Mouse (Mus musculus): ENCODE data around the gene Kif1b. TPM values are rescaled to one million over a fixed set of nuclear protein-coding genes. Genes with fewer than 3 reads are reported as not detected.
"Not testable (repeated sequence)": the region's sequence is repeated elsewhere in the genome, so short reads cannot be mapped to it uniquely, and the experiment has no call there.

Kif1b gene
- total and polyA plus RNA-seq, 2 experiments from 2014 or later = 213 to 322 TPM

GRCm38 (mm10) chr4:149172666-149173065, 134.8 kb downstream of the Kif1b start:
- H3K9me3 ChIP-seq (ENCODE audit: low read length) = no peaks in the 10 kb centered on the region
- H3K4me3 ChIP-seq (ENCODE audit: low read length) = no peak overlapping the region
- 44% methylated on average over 2 of the region's 2 CpGs for WGBS
- ATAC-seq (no peak), DNase-seq (ENCODE audit: low spot score) (peak; percentile 49)
- no peak for TF ChIP-seq CTCF (IDR thresholded peaks at IDR 0.05; ENCODE audit: low read depth)
- H3K27ac ChIP-seq = peak overlapping the region; percentile 65
- H3K27me3 ChIP-seq (ENCODE audit: insufficient read depth, low read length) = no peaks in the 10 kb centered on the region
- H3K4me2 ChIP-seq (ENCODE audit: low read depth, low read length) = no peak overlapping the region
- H3K4me1 ChIP-seq (ENCODE audit: insufficient read depth, low read length) = 0 out of 2 replicates have a peak, but pooled peaks cover 3% of the 10 kb centered on the region
- no peak overlapping the region for H3K9ac ChIP-seq (replicated peaks; ENCODE audit: low read length)
- H3K36me3 ChIP-seq (ENCODE audit: insufficient read depth, low read length) = peaks cover 4% of the 10 kb centered on the region; the same call in 1 of the 2 replicates

GRCm38 (mm10) chr4:149172083-149172482, 135.4 kb downstream of the Kif1b start:
- Histone ChIP-seq H3K4me3 (ENCODE audit: low read length) (no peak overlapping the region), H3K9me3 (ENCODE audit: low read length) (no peaks in the 10 kb centered on the region), H3K4me2 (ENCODE audit: low read depth, low read length) (no peak overlapping the region), H3K9ac (replicated peaks; ENCODE audit: low read length) (no peak overlapping the region), H3K4me1 (ENCODE audit: insufficient read depth, low read length) (0 out of 2 replicates have a peak, but pooled peaks cover 3% of the 10 kb centered on the region), H3K36me3 (ENCODE audit: insufficient read depth, low read length) (peaks cover 4% of the 10 kb centered on the region; the same call in 1 of the 2 replicates), H3K27me3 (ENCODE audit: insufficient read depth, low read length) (no peaks in the 10 kb centered on the region), H3K27ac (peak overlapping the region; percentile 65)
- no peak for ATAC-seq
- WGBS = 94% methylated on average over 5 of the region's 5 CpGs
- DNase-seq (ENCODE audit: low spot score) = no peak
- TF ChIP-seq CTCF (IDR thresholded peaks at IDR 0.05; ENCODE audit: low read depth) = no peak

- ATAC-seq (no peak), DNase-seq (ENCODE audit: low spot score) (no peak)
- Histone ChIP-seq H3K27me3 (ENCODE audit: insufficient read depth, low read length) (no peaks in the 10 kb centered on the region), H3K36me3 (ENCODE audit: insufficient read depth, low read length) (peaks cover 2% of the 10 kb centered on the region; the same call in 1 of the 2 replicates), H3K4me3 (ENCODE audit: low read length) (no peak overlapping the region), H3K9me3 (ENCODE audit: low read length) (no peaks in the 10 kb centered on the region), H3K4me2 (ENCODE audit: low read depth, low read length) (no peak overlapping the region), H3K4me1 (ENCODE audit: insufficient read depth, low read length) (0 out of 2 replicates have a peak, but pooled peaks cover 3% of the 10 kb centered on the region), H3K9ac (replicated peaks; ENCODE audit: low read length) (no peak overlapping the region), H3K27ac (no peak overlapping the region)
- no peak for TF ChIP-seq CTCF (IDR thresholded peaks at IDR 0.05; ENCODE audit: low read depth)
- 72% methylated on average over 5 of the region's 5 CpGs for WGBS
Measured at GRCm38 (mm10) chr4:149171581-149171981, 135.9 kb downstream of the Kif1b start.

GRCm38 (mm10) chr4:149170394-149170931, 137.0 kb downstream of the Kif1b start:
- no peak for TF ChIP-seq CTCF (IDR thresholded peaks at IDR 0.05; ENCODE audit: low read depth)
- H3K36me3 ChIP-seq (ENCODE audit: insufficient read depth, low read length) = no peaks in the 10 kb centered on the region
- no peaks in the 10 kb centered on the region for H3K9me3 ChIP-seq (ENCODE audit: low read length)
- DNase-seq (ENCODE audit: low spot score) = no peak
- no peak overlapping the region for H3K4me3 ChIP-seq (ENCODE audit: low read length)
- H3K27me3 ChIP-seq (ENCODE audit: insufficient read depth, low read length) = no peaks in the 10 kb centered on the region
- peaks cover 4% of the 10 kb centered on the region; the same call in 1 of the 2 replicates for H3K4me1 ChIP-seq (ENCODE audit: insufficient read depth, low read length)
- ATAC-seq = no peak
- H3K4me2 ChIP-seq (ENCODE audit: low read depth, low read length) = no peak overlapping the region
- H3K9ac ChIP-seq (replicated peaks; ENCODE audit: low read length) = no peak overlapping the region
- no peak overlapping the region for H3K27ac ChIP-seq
- WGBS = 65% methylated on average over 7 of the region's 7 CpGs

- not testable (repeated sequence) for ATAC-seq; H3K36me3 ChIP-seq (ENCODE audit: insufficient read depth, low read length); H3K4me2 ChIP-seq (ENCODE audit: low read depth, low read length); H3K9me3 ChIP-seq (ENCODE audit: low read length); H3K4me3 ChIP-seq (ENCODE audit: low read length); DNase-seq (ENCODE audit: low spot score); H3K4me1 ChIP-seq (ENCODE audit: insufficient read depth, low read length); H3K27ac ChIP-seq; H3K9ac ChIP-seq (replicated peaks; ENCODE audit: low read length); H3K27me3 ChIP-seq (ENCODE audit: insufficient read depth, low read length)
- WGBS = 64% methylated on average over 7 of the region's 8 CpGs
Measured at GRCm38 (mm10) chr4:149169926-149170325, 137.6 kb downstream of the Kif1b start.

GRCm38 (mm10) chr4:149168016-149168415, 139.5 kb downstream of the Kif1b start:
- H3K9ac ChIP-seq (replicated peaks; ENCODE audit: low read length) = no peak overlapping the region
- peaks cover 8% of the 10 kb centered on the region; the same call in 1 of the 2 replicates for H3K4me1 ChIP-seq (ENCODE audit: insufficient read depth, low read length)
- no peaks in the 10 kb centered on the region for H3K27me3 ChIP-seq (ENCODE audit: insufficient read depth, low read length)
- H3K36me3 ChIP-seq (ENCODE audit: insufficient read depth, low read length) = peaks cover 3% of the 10 kb centered on the region; the same call in 1 of the 2 replicates
- WGBS = 74% methylated on average over 2 of the region's 2 CpGs
- H3K27ac ChIP-seq = no peak overlapping the region
- no peaks in the 10 kb centered on the region for H3K9me3 ChIP-seq (ENCODE audit: low read length)
- ATAC-seq = no peak
- no peak overlapping the region for H3K4me2 ChIP-seq (ENCODE audit: low read depth, low read length)
- TF ChIP-seq CTCF (IDR thresholded peaks at IDR 0.05; ENCODE audit: low read depth) = no peak
- no peak overlapping the region for H3K4me3 ChIP-seq (ENCODE audit: low read length)
- no peak for DNase-seq (ENCODE audit: low spot score)

GRCm38 (mm10) chr4:149166957-149167611, 140.4 kb downstream of the Kif1b start:
- H3K4me3 ChIP-seq (ENCODE audit: low read length) = peak overlapping the region; percentile 82
- peak; percentile 45 for DNase-seq (ENCODE audit: low spot score)
- WGBS = 1% methylated on average over 27 of the region's 27 CpGs

More at GRCm38 (mm10) chr4:149166957-149167611, 140.4 kb downstream of the Kif1b start:
- Histone ChIP-seq H3K27ac (peak overlapping the region; percentile 77), H3K9ac (replicated peaks; ENCODE audit: low read length) (peak overlapping the region; percentile 77; the same call in 1 of the 2 replicates), H3K27me3 (ENCODE audit: insufficient read depth, low read length) (no peaks in the 10 kb centered on the region), H3K4me2 (ENCODE audit: low read depth, low read length) (peak overlapping the region; percentile 95), H3K4me1 (ENCODE audit: insufficient read depth, low read length) (peaks cover 4% of the 10 kb centered on the region; the same call in 1 of the 2 replicates), H3K9me3 (ENCODE audit: low read length) (no peaks in the 10 kb centered on the region), H3K36me3 (ENCODE audit: insufficient read depth, low read length) (peaks cover 6% of the 10 kb centered on the region; the same call in 1 of the 2 replicates)
- ATAC-seq = peak; percentile 72
- TF ChIP-seq CTCF (IDR thresholded peaks at IDR 0.05; ENCODE audit: low read depth) = no peak
